Mouse (Mus musculus) cerebellum, adult 2 months (tissue): ENCODE data around the gene Rbms1.

Experiments used
- CTCF ChIP-seq: fragments of 200-500 bp; IDR thresholded peaks from 2 replicates; pipeline ENCODE4 v1.5.1; 2011; ENCODE audit warnings: low read depth, mild to moderate bottlenecking, control low read depth, low read length, moderate library complexity, borderline replicate concordance; ENCODE audit not compliant: insufficient read depth
- POLR2A ChIP-seq: fragments of 200-500 bp; IDR thresholded peaks from 2 replicates; pipeline ENCODE4 v1.6.1; 2011; ENCODE audit warnings: low read length, control low read depth, borderline replicate concordance; ENCODE audit not compliant: insufficient read depth

GRCm38 (mm10) chr2:60703315-60703714 is 259.7 kb downstream of the Rbms1 start:
- TF ChIP-seq POLR2A (no peak), CTCF (no peak)
